Mouse (Mus musculus) embryonic facial prominence, embryonic 15.5 days (tissue): ENCODE measurements around the gene Ubap1l. TPM values are rescaled to one million over a fixed set of nuclear protein-coding genes. Genes with fewer than 3 reads are reported as not detected.

ENCODE experiments used
- ATAC-seq: fragments of 200-750 bp; cut with Nextera tagmentation; 2 replicates; pipeline ENCODE4 v1.8.0; 2017; ENCODE audit warnings: low read depth, moderate TSS enrichment; ENCODE audit not compliant: insufficient number of reproducible peaks, low FRiP score, low TSS enrichment
- H3K27ac ChIP-seq: fragments of 300-500 bp; sonication (generic); replicated peaks from 2 replicates; pipeline ENCODE4 v1.5.1; 2015; ENCODE audit warnings: mild to moderate bottlenecking, inconsistent platforms
- H3K27me3 ChIP-seq: fragments of 300-500 bp; sonication (generic); 2 replicates; pipeline ENCODE4 v1.6.1; 2015; ENCODE audit warnings: inconsistent platforms
- H3K36me3 ChIP-seq: fragments of 300-500 bp; sonication (generic); 2 replicates; pipeline ENCODE4 v1.6.1; 2015; ENCODE audit warnings: mild to moderate bottlenecking, inconsistent platforms
- H3K4me1 ChIP-seq: fragments of 300-500 bp; sonication (generic); 2 replicates; pipeline ENCODE4 v1.6.1; 2015; ENCODE audit warnings: inconsistent platforms
- H3K4me2 ChIP-seq: fragments of 300-500 bp; sonication (generic); replicated peaks from 2 replicates; pipeline ENCODE4 v1.6.1; 2015; ENCODE audit warnings: mild to moderate bottlenecking, inconsistent platforms
- H3K4me3 ChIP-seq: fragments of 300-500 bp; sonication (generic); replicated peaks from 2 replicates; pipeline ENCODE4 v1.5.1; 2015; ENCODE audit warnings: mild to moderate bottlenecking, inconsistent platforms
- H3K9ac ChIP-seq: fragments of 300-500 bp; sonication (generic); 2 replicates; pipeline ENCODE4 v1.6.1; 2015; ENCODE audit warnings: inconsistent platforms
- H3K9me3 ChIP-seq: fragments of 300-500 bp; sonication (generic); replicated peaks from 2 replicates; pipeline ENCODE4 v1.6.1; 2016; ENCODE audit warnings: inconsistent platforms
- WGBS: fragments of 180-500 bp; shearing (Covaris S2); methylation state at CpG from one replicate; pipeline ENCODE4 v1.1.7; 2015; 5-methylcytosine and 5-hydroxymethylcytosine counted together
- polyA plus RNA-seq: library from polyadenylated mRNA; unstranded; fragments of >200 nt; fragmentation: Nextera tagmentation; extraction: Ambion mirVana; gene quantifications from 2 replicates; pipeline ENCODE4 v1.2.1, GENCODE M21; 2015

Ubap1l gene
- polyA plus RNA-seq, 1 experiment from 2014 or later = not detected

- WGBS = under 1% methylated on average over 77 of the region's 77 CpGs
- H3K9ac ChIP-seq = peak overlapping the region; percentile 99
- no peaks in the 10 kb centered on the region for H3K36me3 ChIP-seq
- H3K27ac ChIP-seq = peak overlapping the region; percentile 96
- peak; percentile 67 for ATAC-seq
- no peaks in the 10 kb centered on the region for H3K9me3 ChIP-seq
- H3K4me1 ChIP-seq = peaks cover 12% of the 10 kb centered on the region
- peak overlapping the region; percentile 85 for H3K4me2 ChIP-seq
- H3K4me3 ChIP-seq = peak overlapping the region; percentile 96
- no peaks in the 10 kb centered on the region for H3K27me3 ChIP-seq
Observed at GRCm38 (mm10) chr9:65346476-65347111, 14.2 kb upstream of the Ubap1l start.

GRCm38 (mm10) chr9:65347112-65347850 is 13.6 kb upstream of the Ubap1l start:
- H3K9me3 ChIP-seq = no peaks in the 10 kb centered on the region
- peak overlapping the region; percentile 85 for H3K4me2 ChIP-seq
- ATAC-seq = no peak
- H3K4me1 ChIP-seq = peaks cover 12% of the 10 kb centered on the region
- 38% methylated on average over 8 of the region's 8 CpGs for WGBS
- no peaks in the 10 kb centered on the region for H3K36me3 ChIP-seq
- H3K4me3 ChIP-seq = peak overlapping the region; percentile 96
- peak overlapping the region; percentile 99 for H3K9ac ChIP-seq
- H3K27ac ChIP-seq = peak overlapping the region; percentile 96
- H3K27me3 ChIP-seq = no peaks in the 10 kb centered on the region

DNA sequence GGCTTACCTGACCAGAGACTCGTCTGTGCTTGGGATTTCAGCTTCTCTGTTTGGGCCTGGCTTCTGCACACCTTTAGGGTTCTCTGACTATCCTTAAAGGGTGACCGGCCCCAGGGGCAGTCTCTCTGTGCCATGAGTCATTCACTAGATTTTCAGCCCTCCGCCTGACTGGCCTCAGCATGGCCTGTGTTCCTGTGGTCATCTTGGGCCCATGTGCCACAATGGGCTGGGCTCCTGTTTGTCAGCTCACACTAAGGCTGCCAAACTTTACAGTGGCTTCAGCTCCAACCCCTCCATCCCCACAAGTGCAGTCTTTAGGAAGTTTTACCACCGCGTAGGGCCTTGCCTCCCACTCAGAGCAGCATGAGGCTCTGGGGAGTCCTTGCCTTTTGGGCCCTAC is 7.6 kb upstream of the Ubap1l start:
- WGBS = 87% methylated on average over 5 of the region's 5 CpGs
- Histone ChIP-seq H3K4me3 (no peak overlapping the region), H3K4me2 (no peak overlapping the region), H3K36me3 (peaks cover 39% of the 10 kb centered on the region), H3K27me3 (no peaks in the 10 kb centered on the region), H3K9ac (no peak overlapping the region), H3K9me3 (no peaks in the 10 kb centered on the region), H3K27ac (no peak overlapping the region), H3K4me1 (no peaks in the 10 kb centered on the region)
- no peak for ATAC-seq

GRCm38 (mm10) chr9:65356561-65356960 is 4.3 kb upstream of the Ubap1l start:
- peaks cover 68% of the 10 kb centered on the region for H3K36me3 ChIP-seq

GRCm38 (mm10) chr9:65356971-65357370 is 3.9 kb upstream of the Ubap1l start:
- no peak overlapping the region for H3K27ac ChIP-seq
- no peaks in the 10 kb centered on the region for H3K27me3 ChIP-seq
- H3K9ac ChIP-seq = no peak overlapping the region
- no peak for ATAC-seq
- no peaks in the 10 kb centered on the region for H3K9me3 ChIP-seq
- peaks cover 72% of the 10 kb centered on the region for H3K36me3 ChIP-seq
- no peaks in the 10 kb centered on the region for H3K4me1 ChIP-seq
- H3K4me2 ChIP-seq = no peak overlapping the region
- H3K4me3 ChIP-seq = no peak overlapping the region
- 91% methylated on average over 2 of the region's 2 CpGs for WGBS

More at GRCm38 (mm10) chr9:65356561-65356960, 4.3 kb upstream of the Ubap1l start:
- Histone ChIP-seq H3K4me1 (no peaks in the 10 kb centered on the region), H3K9me3 (no peaks in the 10 kb centered on the region), H3K4me3 (no peak overlapping the region), H3K27ac (no peak overlapping the region), H3K9ac (no peak overlapping the region), H3K27me3 (no peaks in the 10 kb centered on the region), H3K4me2 (no peak overlapping the region)
- no peak for ATAC-seq
- 83% methylated on average over 7 of the region's 7 CpGs for WGBS

DNA sequence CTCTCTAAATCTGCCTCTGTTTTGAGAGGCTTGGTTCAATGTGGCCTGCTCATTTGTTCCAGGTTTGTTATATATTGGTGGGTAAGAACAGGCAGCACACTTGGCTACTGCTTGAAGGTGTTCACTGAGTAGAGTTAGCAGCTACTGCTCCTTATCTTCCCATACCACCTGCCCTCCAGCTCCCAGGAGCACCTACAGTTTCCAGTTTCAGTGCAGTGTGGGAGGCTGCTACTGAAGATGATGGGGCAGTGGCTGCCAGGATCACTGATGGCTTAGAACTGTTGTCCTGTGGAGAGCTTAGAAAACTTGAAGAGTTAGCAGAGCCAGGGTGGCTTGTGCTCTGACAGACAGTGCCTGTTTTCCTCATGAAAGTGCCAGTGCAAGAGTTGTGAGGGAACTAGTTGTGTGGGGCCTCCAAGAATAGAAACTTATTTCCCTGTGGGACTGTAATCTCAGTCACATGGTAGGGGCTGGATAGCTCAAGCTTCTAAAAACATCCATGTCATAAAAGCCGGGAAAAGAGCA is 1.8 kb upstream of the Ubap1l start:
- no peak overlapping the region for H3K27ac ChIP-seq
- H3K9me3 ChIP-seq = no peaks in the 10 kb centered on the region
- no peak overlapping the region for H3K4me2 ChIP-seq
- peaks cover 77% of the 10 kb centered on the region for H3K36me3 ChIP-seq
- ATAC-seq = no peak
- WGBS = 83% methylated on average over 1 of the region's 1 CpGs
- H3K27me3 ChIP-seq = no peaks in the 10 kb centered on the region
- H3K9ac ChIP-seq = no peak overlapping the region
- H3K4me1 ChIP-seq = no peaks in the 10 kb centered on the region
- H3K4me3 ChIP-seq = no peak overlapping the region

- H3K4me2 ChIP-seq = no peak overlapping the region
- H3K36me3 ChIP-seq = peaks cover 40% of the 10 kb centered on the region
- H3K4me3 ChIP-seq = no peak overlapping the region
- no peaks in the 10 kb centered on the region for H3K9me3 ChIP-seq
- H3K9ac ChIP-seq = no peak overlapping the region
- H3K4me1 ChIP-seq = no peaks in the 10 kb centered on the region
- WGBS = 54% methylated on average over 9 of the region's 9 CpGs
- no peak overlapping the region for H3K27ac ChIP-seq
- ATAC-seq = no peak
- H3K27me3 ChIP-seq = no peaks in the 10 kb centered on the region
Observed at GRCm38 (mm10) chr9:65363684-65364083, 2.8 kb downstream of the Ubap1l start.

- Histone ChIP-seq H3K9me3 (no peaks in the 10 kb centered on the region), H3K4me3 (no peak overlapping the region), H3K36me3 (peaks cover 23% of the 10 kb centered on the region), H3K4me2 (no peak overlapping the region), H3K9ac (no peak overlapping the region), H3K4me1 (no peaks in the 10 kb centered on the region), H3K27me3 (no peaks in the 10 kb centered on the region), H3K27ac (no peak overlapping the region)
- WGBS = 89% methylated on average over 7 of the region's 7 CpGs
- no peak for ATAC-seq
Observed at GRCm38 (mm10) chr9:65365721-65366120, 4.9 kb downstream of the Ubap1l start.

GRCm38 (mm10) chr9:65371756-65372155 is 10.9 kb downstream of the Ubap1l start:
- 82% methylated on average over 24 of the region's 24 CpGs for WGBS

GRCm38 (mm10) chr9:65372449-65372848 is 11.6 kb downstream of the Ubap1l start:
- 75% methylated on average over 4 of the region's 4 CpGs for WGBS
- Histone ChIP-seq H3K36me3 (0 out of 2 replicates have a peak, but pooled peaks cover 3% of the 10 kb centered on the region), H3K27ac (no peak overlapping the region), H3K27me3 (no peaks in the 10 kb centered on the region), H3K4me1 (no peaks in the 10 kb centered on the region), H3K9me3 (no peaks in the 10 kb centered on the region), H3K4me2 (no peak overlapping the region), H3K9ac (no peak overlapping the region), H3K4me3 (no peak overlapping the region)
- ATAC-seq = no peak

More at GRCm38 (mm10) chr9:65371756-65372155, 10.9 kb downstream of the Ubap1l start:
- ATAC-seq = no peak
- Histone ChIP-seq H3K4me3 (no peak overlapping the region), H3K36me3 (0 out of 2 replicates have a peak, but pooled peaks cover 3% of the 10 kb centered on the region), H3K9ac (no peak overlapping the region), H3K4me1 (no peaks in the 10 kb centered on the region), H3K27ac (no peak overlapping the region), H3K27me3 (no peaks in the 10 kb centered on the region), H3K4me2 (no peak overlapping the region), H3K9me3 (no peaks in the 10 kb centered on the region)

- WGBS = 71% methylated on average over 5 of the region's 5 CpGs
- no peaks in the 10 kb centered on the region for H3K4me1 ChIP-seq
- H3K4me3 ChIP-seq = no peak overlapping the region
- H3K9ac ChIP-seq = no peak overlapping the region
- no peak overlapping the region for H3K4me2 ChIP-seq
- 0 out of 2 replicates have a peak, but pooled peaks cover 3% of the 10 kb centered on the region for H3K36me3 ChIP-seq
- H3K27ac ChIP-seq = no peak overlapping the region
- no peaks in the 10 kb centered on the region for H3K9me3 ChIP-seq
- no peak for ATAC-seq
- H3K27me3 ChIP-seq = no peaks in the 10 kb centered on the region
Observed at GRCm38 (mm10) chr9:65374468-65375162, 13.8 kb downstream of the Ubap1l start.
